Mouse (Mus musculus) E14TG2a.4 (cell line): ENCODE measurements around the gene Ifng.

Source experiments
- CTCF ChIP-seq: conservative IDR thresholded peaks from 2 replicates; pipeline ENCODE4 v1.5.1; 2014; ENCODE audit warnings: low read length
- NANOG ChIP-seq: IDR thresholded peaks from 2 replicates; pipeline ENCODE4 v1.6.1; 2014; ENCODE audit warnings: borderline replicate concordance, low read length, mixed read lengths

DNA sequence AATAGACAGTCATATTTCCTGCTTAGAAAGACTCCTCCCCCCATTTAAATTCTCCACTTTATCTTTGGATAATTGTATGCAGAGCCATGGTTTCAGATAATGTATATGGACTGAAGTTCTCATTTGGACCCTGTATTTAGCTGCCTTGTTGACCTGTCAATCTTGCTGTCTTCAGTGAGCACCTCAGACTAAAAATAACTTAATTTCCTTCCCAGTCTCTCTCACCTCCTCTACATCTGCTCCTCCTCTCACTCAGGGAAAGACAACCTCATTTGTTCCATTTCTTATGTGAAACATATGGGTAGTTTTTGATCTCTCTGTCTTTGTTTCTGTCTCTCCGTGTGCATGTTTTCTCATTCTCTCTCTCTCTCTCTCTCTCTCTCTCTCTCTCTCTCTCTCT lies 53.3 kb downstream of the Ifng start:
- TF ChIP-seq CTCF (no peak), NANOG (no peak)
